Mouse (Mus musculus) adrenal gland, adult 2 months (tissue): ENCODE results near the gene Ubr4. TPM values are rescaled to one million over a fixed set of nuclear protein-coding genes. Genes with fewer than 3 reads are reported as not detected.

Experiments used
- DNase-seq: peaks from one replicate; pipeline ENCODE4 v3.0.0; 2021
- long read RNA-seq: library from polyadenylated mRNA; stranded (forward); transcript quantifications from one replicate; pipeline ENCODE4 v2.0.0, GENCODE M21; 2021
- polyA plus RNA-seq: library from polyadenylated mRNA; depleted of rRNA; stranded (reverse); fragments of >200 nt; gene quantifications from 2 replicates; pipeline ENCODE4 v1.2.3, GENCODE M21; 2012; rRNA removed
- total RNA-seq, 2 experiments: library from RNA; stranded (reverse); gene quantifications; 2 replicates each; pipeline ENCODE4 v1.2.3; 2021

Gene Ubr4
- total RNA-seq (100 to 1,000 TPM; 123 to 184 TPM), polyA plus RNA-seq (174 and 180 TPM in 2 replicates)
- long read RNA-seq, partial matches to known transcripts: 4 of 5 reads
- long read RNA-seq, other reads (novel, unspliced or antisense): 0 of 5 reads

GRCm38 (mm10) chr4:139351931-139352711 is at the start of gene Ubr4, which contains the start of the genes Mrto4 and Emc1:
Gene Ubr4, plus strand, starts transcription at chr4:139352609.
Gene Mrto4, minus strand, starts transcription at chr4:139352576.
Gene Emc1, plus strand, starts transcription at chr4:139352587.
- peak; percentile 93 for DNase-seq

GRCm38 (mm10) chr4:139305521-139305920 is 46.9 kb upstream of the Ubr4 start:
- DNase-seq: no peak

- DNase-seq: no peak
Measured at GRCm38 (mm10) chr4:139307916-139308315, 44.5 kb upstream of the Ubr4 start.

GRCm38 (mm10) chr4:139309651-139310050 is 42.8 kb upstream of the Ubr4 start:
- DNase-seq: no peak

- DNase-seq: peak; percentile 99
Measured at GRCm38 (mm10) chr4:139310171-139310898, 42.1 kb upstream of the Ubr4 start, which contains the start of the genes Pqlc2 and Akr7a5. Gene Pqlc2, minus strand, starts transcription at chr4:139310708. Gene Akr7a5, plus strand, starts transcription at chr4:139310744.

GRCm38 (mm10) chr4:139310899-139311701 is 41.3 kb upstream of the Ubr4 start:
- DNase-seq: no peak

GRCm38 (mm10) chr4:139311707-139312106 is 40.7 kb upstream of the Ubr4 start:
- no peak for DNase-seq

GRCm38 (mm10) chr4:139312632-139313031 is 39.8 kb upstream of the Ubr4 start:
- no peak for DNase-seq

GRCm38 (mm10) chr4:139318449-139318848 is 34.0 kb upstream of the Ubr4 start:
- no peak for DNase-seq

- no peak for DNase-seq
Measured at GRCm38 (mm10) chr4:139319740-139320139, 32.7 kb upstream of the Ubr4 start.

- peak; percentile 84 for DNase-seq
Measured at GRCm38 (mm10) chr4:139330605-139331004, 21.8 kb upstream of the Ubr4 start.

GRCm38 (mm10) chr4:139334631-139335295 is 17.6 kb upstream of the Ubr4 start:
- DNase-seq: no peak

- DNase-seq: no peak
Measured at GRCm38 (mm10) chr4:139335507-139335906, 16.9 kb upstream of the Ubr4 start.

- peak; percentile 83 for DNase-seq
Measured at GRCm38 (mm10) chr4:139336822-139337483, 15.5 kb upstream of the Ubr4 start.

GRCm38 (mm10) chr4:139338145-139338544 is 14.3 kb upstream of the Ubr4 start:
- no peak for DNase-seq

GRCm38 (mm10) chr4:139340835-139341234 is 11.6 kb upstream of the Ubr4 start:
- DNase-seq: peak; percentile 25

- peak; percentile 87 for DNase-seq
Measured at GRCm38 (mm10) chr4:139341556-139342233, 10.7 kb upstream of the Ubr4 start.

- DNase-seq: peak; percentile 56
Measured at GRCm38 (mm10) chr4:139343718-139344117, 8.7 kb upstream of the Ubr4 start.

GRCm38 (mm10) chr4:139345416-139346019 is 6.9 kb upstream of the Ubr4 start:
- no peak for DNase-seq

- no peak for DNase-seq
Measured at GRCm38 (mm10) chr4:139352832-139353231, 423 bp downstream of the Ubr4 start.
